15 mouse cellular contexts compared by ENCODE assay signal in the genomic region with DNA sequence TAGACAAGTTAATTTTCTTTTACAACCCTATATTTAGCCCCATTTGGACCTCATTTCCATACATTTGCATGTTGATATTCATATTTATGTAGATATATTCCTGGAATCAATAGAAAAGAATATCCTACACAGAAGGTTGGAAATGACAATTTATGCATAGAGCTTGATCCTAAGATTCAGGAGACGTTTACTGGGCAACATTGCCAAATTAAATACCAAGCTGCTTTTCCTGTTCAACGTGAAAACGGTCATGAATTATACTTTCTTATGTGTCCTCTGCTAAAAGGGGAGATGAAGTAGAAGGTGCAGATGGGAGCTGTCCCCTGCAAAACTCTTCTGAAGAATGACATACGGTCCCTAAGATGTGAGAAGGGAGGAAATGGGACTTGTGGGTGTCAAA.
"Had no signal": no experiment of that assay in that cellular context is flagged by ENCODE, and none has a peak within 500 bp of the region (broad histone marks: within the 10 kb centered on the region; RNA-seq: fewer than 3 reads in every experiment).

No protein-coding gene starts in this region.

- DNase-seq: kidney, postnatal 14 days; layer of hippocampus, postnatal 36 days; lung, adult 2 months; lung, postnatal 36 days; right cerebral cortex, adult 18-20 months; right cerebral cortex, postnatal 25 days; thymus, adult 18-20 months; thymus, postnatal 14 days had no signal

- ATAC-seq: lung, postnatal 0 days; midbrain, embryonic 13.5 days had no signal

- H3K9ac ChIP-seq: kidney, embryonic 15.5 days; liver, embryonic 15.5 days; midbrain, embryonic 13.5 days; neural tube, embryonic 15.5 days had no signal

- H3K4me2 ChIP-seq: kidney, embryonic 15.5 days; liver, embryonic 11.5 days; liver, embryonic 15.5 days; midbrain, embryonic 13.5 days; neural tube, embryonic 15.5 days had no signal

- H3K36me3 ChIP-seq: kidney, embryonic 15.5 days; liver, embryonic 15.5 days; midbrain, embryonic 13.5 days; neural tube, embryonic 15.5 days had no signal

- H3K27ac ChIP-seq: kidney, embryonic 15.5 days; liver, embryonic 15.5 days; midbrain, embryonic 13.5 days; neural tube, embryonic 15.5 days; stomach, postnatal 0 days had no signal

- H3K4me1 ChIP-seq: kidney, embryonic 15.5 days; liver, embryonic 15.5 days; midbrain, embryonic 13.5 days; neural tube, embryonic 15.5 days had no signal

- H3K27me3 ChIP-seq: kidney, embryonic 15.5 days; liver, embryonic 15.5 days; midbrain, embryonic 13.5 days; neural tube, embryonic 15.5 days had no signal

- H3K4me3 ChIP-seq: kidney, embryonic 15.5 days; liver, embryonic 15.5 days; midbrain, embryonic 13.5 days; neural tube, embryonic 15.5 days had no signal

- H3K9me3 ChIP-seq: kidney, embryonic 15.5 days; liver, embryonic 15.5 days; midbrain, embryonic 13.5 days; neural tube, embryonic 15.5 days had no signal
